Mouse (Mus musculus): ENCODE data around the gene Pds5b.

Gene Pds5b

DNA sequence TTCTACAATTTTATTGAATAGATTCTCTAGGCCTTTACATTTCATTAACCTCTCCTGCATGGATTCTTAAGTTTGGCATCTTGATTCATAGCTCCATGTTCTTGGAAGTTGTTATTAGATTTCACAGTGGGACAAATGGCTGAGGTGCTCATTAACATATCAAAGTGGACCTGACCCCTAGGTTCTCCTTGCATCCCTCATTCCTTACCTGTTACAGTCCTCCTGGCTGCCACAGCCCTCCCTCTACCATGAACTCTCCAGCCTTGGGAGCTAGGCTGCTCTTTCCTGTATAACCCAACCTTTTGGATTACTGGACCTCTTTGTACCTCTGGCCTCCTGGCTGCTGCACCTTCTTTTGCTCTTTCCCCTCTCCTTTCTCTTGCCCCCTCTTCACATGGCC, 99.5 kb downstream of the Pds5b start:
- CTCF ChIA-PET = interaction anchor here in 1 of 4 experiments (0.5 kb wide), 1 partner anchor 11 kb away, joined by 3 read pairs; no protein-coding TSS in a partner anchor
- POLR2A ChIA-PET = interaction anchor here in 1 of 4 experiments (1.2 to 1.5 kb wide), 2 partner anchors 17 to 98 kb away, joined by 3 to 5 read pairs; no protein-coding TSS in a partner anchor

DNA sequence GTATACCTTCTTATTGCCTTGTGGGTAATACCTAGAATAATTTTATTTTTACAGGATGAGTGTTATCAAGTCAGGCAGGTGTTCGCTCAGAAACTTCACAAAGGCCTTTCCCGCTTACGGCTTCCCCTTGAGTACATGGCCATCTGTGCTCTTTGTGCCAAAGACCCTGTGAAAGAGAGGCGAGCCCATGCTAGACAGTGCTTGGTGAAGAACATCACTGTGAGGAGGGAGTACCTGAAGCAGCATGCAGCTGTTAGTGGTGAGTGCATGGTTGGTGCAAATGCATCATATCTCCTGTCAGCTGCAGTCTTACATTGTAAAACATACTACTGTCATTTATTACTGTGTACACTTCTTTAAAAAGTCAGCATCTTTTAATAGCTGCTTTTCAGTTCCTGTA, 114.7 kb downstream of the Pds5b start:
- POLR2A ChIA-PET = interaction anchor here in 2 of 4 experiments (0.6 to 1.6 kb wide), 2 partner anchors 27 to 92 kb away, joined by 4 read pairs; no protein-coding TSS in a partner anchor
- CTCF ChIA-PET = interaction anchor here in 1 of 4 experiments (0.8 kb wide), 1 partner anchor 41 kb away, joined by 3 read pairs; no protein-coding TSS in a partner anchor

DNA sequence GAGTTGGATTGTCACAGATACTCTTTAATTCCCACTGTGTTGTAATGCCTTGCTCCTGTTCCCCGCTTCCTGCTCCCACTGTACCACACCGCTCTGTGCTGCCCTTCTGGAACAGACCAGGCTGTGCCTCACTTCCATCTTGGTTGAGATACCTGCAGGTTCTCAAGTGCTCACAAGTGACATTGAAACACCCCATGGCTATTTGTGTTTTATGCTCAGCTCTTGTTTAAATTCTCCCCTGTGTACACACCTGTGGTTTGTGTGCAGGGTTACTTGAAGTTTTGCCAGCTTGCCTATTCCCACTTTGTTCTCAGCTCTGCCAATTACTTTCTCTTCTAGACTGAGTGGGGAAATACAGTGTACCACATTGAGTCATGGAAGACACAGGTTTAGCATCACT, 115.5 kb downstream of the Pds5b start:
- CTCF ChIA-PET = interaction anchor here in 1 of 4 experiments (0.8 kb wide), 1 partner anchor 40 kb away, joined by 3 read pairs; no protein-coding TSS in a partner anchor
- POLR2A ChIA-PET = interaction anchor here in 2 of 4 experiments (0.6 to 1.6 kb wide), 2 partner anchors 26 to 93 kb away, joined by 4 read pairs; no protein-coding TSS in a partner anchor

DNA sequence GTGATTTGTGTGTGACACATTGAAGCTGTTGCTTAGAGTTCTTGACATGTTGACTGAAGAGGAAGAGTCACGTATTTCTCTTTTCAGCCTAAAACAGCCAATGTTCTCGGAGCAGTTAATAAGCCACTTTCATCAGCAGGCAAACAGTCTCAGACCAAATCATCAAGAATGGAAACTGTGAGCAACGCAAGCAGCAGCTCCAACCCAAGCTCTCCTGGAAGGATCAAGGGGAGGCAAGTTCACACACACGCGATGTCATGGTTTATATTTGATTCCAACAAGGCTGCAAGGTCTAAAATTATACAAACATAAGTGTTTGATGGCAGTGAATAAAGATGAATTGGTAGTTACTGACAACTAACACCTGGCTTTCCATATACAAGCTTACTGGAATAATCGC, 120.6 kb downstream of the Pds5b start:
- ChIA-PET POLR2A (interaction anchor here in 1 of 4 experiments (1.0 to 1.2 kb wide), 2 partner anchors 8 to 121 kb away, joined by 3 to 4 read pairs; partner anchors contain the start of gene Pds5b), CTCF (no interaction called here)

DNA sequence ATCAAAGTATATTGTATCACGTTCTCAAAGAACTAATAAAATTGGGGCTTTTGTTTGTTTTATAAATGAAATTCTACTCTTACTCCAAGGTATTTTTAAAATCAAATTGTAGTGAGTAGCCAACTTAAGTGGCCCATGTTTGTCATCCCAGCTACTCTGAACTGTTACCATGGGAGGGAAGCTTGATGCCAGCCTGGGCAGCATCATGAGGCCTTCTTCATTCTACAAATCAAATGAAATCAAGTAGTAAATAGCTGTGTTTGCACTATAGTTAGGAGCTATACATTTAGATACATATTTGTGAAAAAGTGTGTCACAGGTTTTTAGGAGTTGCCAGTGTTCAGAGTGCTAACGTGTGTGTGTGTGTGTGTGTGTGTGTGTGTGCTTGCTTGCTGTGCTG, 126.5 kb downstream of the Pds5b start:
- ChIA-PET POLR2A (interaction anchor here in 1 of 4 experiments (0.7 kb wide), 1 partner anchor 43 kb away, joined by 3 read pairs; no protein-coding TSS in a partner anchor), CTCF (interaction anchor here in 1 of 4 experiments (0.6 kb wide), 1 partner anchor 127 kb away, joined by 6 read pairs; the partner anchor contains the start of gene Pds5b)

DNA sequence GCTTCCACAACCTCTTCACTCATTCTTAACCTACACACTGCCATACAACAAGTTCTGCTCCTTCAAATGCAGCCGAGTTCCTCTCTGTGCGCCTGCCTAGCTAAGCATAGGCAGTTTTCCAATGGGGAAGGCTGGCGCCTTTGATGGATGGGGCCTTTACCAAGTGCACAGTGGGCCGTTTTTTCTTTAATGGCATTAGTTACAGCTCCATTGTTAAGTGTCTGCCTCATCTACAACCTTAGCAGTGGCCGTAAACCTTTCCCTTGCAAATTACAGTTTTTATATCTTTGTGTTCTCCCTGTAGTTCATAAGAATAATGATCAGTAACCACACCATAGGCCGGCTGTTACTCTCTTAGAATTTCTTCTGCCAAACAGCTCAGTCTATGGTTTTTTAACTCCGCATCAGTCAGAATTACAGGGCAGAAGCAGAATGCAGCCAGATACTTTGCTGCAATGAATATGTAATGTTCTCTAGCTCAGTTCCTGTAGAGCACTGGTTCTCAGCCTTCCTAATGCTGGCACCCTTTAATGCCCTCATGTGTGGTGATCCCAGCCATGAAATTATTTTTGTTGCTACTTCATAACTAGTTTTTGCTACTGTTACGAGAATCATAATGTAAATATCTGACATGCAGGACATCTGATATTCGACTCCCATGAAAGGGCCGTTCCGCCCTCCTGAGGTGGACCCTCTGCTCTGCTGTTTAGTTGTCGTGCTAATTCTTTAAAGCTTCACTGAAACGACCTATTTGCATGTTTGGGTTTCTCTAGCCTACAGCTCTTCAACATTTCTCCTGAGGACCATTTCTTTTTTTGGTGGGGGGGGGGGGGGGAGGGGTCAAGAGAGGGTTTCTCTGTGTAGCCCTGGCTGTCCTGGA, 140.8 kb downstream of the Pds5b start:
- POLR2A ChIA-PET = interaction anchor here in 3 of 4 experiments (0.6 to 1.8 kb wide), 9 partner anchors 9 to 165 kb away, joined by 3 to 9 read pairs (median 4); no protein-coding TSS in a partner anchor

DNA sequence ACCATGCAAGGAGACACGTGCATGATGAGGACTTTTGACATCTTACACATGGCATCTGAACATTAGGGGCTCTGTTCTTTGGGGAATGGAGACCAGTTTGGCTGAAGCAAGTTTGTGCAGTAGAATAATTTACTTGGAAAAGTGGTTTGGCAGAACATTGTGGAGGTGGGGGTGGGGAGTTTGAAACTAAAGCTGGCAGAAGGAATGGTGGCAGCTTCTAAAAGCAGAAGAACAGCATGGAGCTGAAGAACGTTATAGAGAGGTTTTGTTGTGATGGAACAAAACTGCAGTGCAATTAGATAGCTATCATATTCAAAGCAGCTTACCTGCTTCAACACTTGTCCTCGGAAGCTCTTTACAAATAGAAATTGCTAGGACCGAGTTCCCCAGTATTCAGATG, 141.9 kb downstream of the Pds5b start:
- ChIA-PET CTCF (interaction anchor here in 1 of 4 experiments (0.5 kb wide), 1 partner anchor 58 kb away, joined by 4 read pairs; no protein-coding TSS in a partner anchor), POLR2A (interaction anchor here in 3 of 4 experiments (1.0 to 1.8 kb wide), 4 partner anchors 8 to 26 kb away, joined by 3 to 4 read pairs (median 3); no protein-coding TSS in a partner anchor)

More for the DNA sequence above, 140.8 kb downstream of the Pds5b start:
- CTCF ChIA-PET = interaction anchor here in 1 of 4 experiments (0.6 kb wide), 1 partner anchor 20 kb away, joined by 4 read pairs; no protein-coding TSS in a partner anchor

DNA sequence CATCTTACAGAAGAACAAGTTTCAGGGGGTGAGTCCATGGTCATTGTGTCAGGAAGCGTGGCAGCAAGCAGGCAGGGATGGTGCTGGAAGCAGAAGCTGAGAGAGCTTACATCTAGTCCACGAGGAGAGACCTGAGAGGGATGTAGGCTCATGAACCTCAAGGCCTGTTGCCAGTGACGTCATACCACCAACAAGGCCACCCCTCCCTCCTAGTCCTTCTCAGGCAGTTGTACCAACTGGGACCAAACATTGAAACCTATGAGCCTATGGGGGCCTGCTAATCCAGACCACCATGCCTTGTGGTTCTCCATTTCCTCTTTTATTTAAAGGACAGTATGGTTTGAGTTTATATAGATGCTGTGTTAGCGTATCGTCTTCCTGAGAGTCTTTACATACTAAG, 143.2 kb downstream of the Pds5b start:
- ChIA-PET CTCF (no interaction called here), POLR2A (no interaction called here)

DNA sequence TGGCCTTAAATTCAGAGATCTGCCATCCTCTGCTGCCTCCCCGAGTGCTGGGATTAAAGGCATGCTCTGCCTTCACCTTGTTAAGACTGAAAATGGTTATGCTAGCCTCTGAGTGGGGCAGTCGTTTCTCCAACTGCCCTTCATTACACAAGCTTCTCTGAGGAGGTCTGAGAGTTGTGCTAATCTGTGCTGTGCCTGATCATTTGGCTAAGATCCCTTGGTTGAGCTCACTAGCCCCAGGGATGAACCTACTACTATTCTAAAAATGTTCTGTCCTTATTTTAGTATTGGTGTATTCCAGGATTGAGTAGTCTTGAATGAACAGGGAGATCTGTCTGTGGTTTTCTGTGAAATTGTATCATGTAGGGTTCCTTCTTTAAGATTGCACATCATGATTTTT, 144.5 kb downstream of the Pds5b start:
- CTCF ChIA-PET = no interaction called here
- POLR2A ChIA-PET = no interaction called here

DNA sequence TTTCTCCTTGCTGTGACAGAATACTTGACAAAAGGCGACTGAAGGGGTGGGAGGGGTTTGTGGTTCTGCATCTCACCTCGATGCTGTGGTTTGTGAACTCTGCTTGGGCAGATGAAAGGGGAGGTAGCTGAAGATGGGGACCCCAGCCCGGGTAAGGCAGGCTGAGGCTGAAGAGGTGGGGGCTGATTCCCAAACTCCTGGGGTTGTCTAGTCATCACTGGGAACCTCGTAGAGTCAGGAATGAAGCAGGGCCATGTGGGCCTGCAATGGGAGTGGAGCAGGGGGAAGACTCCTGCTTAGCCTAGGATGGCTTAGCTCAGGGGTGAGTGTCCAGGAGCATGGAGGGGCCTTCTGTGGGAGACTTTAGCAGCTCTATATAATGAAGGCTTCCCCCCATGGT, 145.3 kb downstream of the Pds5b start:
- CTCF ChIA-PET = no interaction called here
- POLR2A ChIA-PET = no interaction called here

DNA sequence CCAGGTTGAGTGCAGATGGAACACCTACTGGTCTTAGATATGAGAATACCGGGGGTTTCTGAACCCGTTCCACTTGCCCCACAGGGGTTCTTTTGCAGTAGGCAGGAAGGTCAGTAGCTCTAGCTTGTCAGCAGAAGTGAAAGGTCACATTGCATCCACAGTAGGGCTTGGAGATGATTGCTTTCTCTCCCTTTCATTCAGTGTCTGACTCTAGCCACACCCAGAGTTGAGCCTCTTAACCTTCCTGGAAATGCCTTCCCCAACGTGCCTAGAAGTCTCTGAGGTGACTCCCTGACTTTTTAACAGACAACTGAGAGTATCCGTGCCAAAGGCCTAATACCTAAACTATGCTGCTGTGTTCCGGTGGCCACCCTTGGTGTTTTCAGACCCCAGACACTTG, 146.0 kb downstream of the Pds5b start:
- CTCF ChIA-PET = interaction anchor here in 1 of 4 experiments (1.1 kb wide), 1 partner anchor 11 kb away, joined by 3 read pairs; no protein-coding TSS in a partner anchor
- POLR2A ChIA-PET = no interaction called here

DNA sequence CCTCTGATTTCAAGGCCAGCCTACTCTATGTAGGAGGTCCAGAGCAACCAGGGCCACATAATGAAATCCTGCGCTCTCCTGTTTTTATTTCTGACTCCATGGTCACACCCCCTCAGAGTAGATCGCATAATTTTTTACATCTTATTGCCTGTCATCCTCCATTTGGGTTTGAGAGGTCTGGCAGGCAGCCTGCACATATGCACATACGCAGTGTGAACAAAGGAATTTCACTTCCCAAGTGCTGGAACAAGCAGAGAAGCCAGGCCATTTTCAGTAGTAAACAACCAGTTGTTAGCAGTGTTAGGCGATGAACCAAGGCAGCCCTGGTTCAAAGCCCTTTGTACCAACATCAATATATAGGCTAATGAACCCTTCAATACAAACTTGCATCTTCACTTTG, 147.6 kb downstream of the Pds5b start:
- ChIA-PET POLR2A (interaction anchor here in 1 of 4 experiments (0.7 kb wide), 1 partner anchor 14 kb away, joined by 3 read pairs; no protein-coding TSS in a partner anchor), CTCF (no interaction called here)

DNA sequence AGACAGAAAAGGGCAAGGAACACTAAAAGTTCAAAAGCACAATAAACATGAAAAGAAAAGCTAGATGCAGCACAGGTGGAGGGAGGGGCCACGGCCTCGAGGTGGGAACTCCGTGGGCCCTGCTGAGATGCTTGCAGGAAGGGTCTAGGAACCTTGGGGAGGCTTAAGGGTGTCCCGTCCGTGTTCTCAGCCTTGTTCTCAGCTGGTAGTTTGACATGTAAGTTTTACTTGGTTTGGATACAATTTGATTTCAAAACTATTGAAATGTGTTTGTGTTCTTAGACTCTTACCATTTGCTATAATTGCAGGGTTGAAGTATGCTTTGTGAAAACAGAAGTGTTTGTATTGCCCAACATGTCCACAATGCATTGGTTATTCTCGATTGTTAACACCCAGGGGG, 149.2 kb downstream of the Pds5b start:
- POLR2A ChIA-PET = interaction anchor here in 1 of 4 experiments (1.1 to 1.6 kb wide), 2 partner anchors 18 to 50 kb away, joined by 3 to 5 read pairs; no protein-coding TSS in a partner anchor
- CTCF ChIA-PET = no interaction called here

DNA sequence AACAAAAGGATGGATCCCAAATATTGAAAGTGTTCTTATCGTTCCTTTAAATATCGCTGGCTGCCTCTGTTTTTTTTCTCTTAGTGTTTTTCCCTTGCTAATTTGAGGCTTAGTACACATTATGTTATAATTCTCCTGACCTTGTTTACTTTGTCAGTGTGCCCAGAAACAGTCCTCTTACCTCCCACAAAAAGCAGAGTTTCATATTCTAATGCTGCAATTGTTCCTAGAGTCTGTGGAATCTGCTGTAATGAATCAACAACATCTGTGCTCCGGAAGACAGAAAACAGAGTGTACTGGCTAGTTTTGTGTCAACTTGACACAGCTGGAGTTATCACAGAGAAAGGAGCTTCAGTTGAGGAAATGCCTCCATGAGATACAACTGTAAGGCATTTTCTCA, 149.8 kb downstream of the Pds5b start:
- POLR2A ChIA-PET = no interaction called here
- CTCF ChIA-PET = no interaction called here

DNA sequence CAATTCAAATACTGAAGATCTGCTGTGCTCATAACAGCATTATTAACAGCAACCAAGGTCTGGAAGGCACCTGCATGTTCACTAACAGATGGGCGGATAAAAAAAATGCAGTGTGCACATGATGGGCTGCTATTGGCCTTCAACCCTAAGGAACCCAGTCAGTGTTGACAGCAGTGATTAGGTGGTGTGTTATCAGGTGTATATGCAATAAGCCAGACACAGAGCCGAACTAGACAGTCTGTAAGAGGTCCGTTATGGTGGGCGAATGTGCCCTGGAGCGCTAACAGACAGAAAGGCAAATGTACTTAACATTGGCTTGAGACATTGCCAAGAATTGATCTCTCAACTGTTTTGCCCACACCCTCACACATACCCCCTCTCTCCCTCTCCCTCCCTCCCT, 156.0 kb downstream of the Pds5b start:
- POLR2A ChIA-PET = interaction anchor here in 2 of 4 experiments (1.8 to 2.5 kb wide), 3 partner anchors 11 to 17 kb away, joined by 6 to 13 read pairs (median 11); no protein-coding TSS in a partner anchor
- CTCF ChIA-PET = interaction anchor here (0.6 to 2.8 kb wide), 11 partner anchors 10 to 205 kb away, joined by 3 to 11 read pairs (median 4); no protein-coding TSS in a partner anchor

DNA sequence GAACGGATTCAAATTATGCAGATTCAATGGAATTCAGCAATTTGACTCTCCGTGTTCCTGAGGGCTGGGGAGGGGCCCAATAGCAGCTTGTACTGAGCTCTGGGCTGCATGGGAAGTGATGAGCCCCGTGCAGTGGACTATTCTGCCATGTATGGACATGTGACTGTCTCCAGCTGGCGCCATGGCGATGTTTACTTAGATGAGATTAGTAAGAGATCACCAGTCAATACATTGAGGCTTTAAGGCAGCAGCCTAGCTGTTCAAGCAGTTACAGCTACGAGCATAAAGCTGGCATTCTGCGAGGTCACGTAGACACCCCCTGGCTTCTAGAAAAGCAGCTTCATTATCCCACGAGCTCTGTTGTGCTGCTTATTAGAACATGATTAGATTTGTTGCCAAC, 157.2 kb downstream of the Pds5b start:
- CTCF ChIA-PET = interaction anchor here in 2 of 4 experiments (0.5 to 0.9 kb wide), 2 partner anchors 10 to 11 kb away, joined by 3 to 6 read pairs; no protein-coding TSS in a partner anchor

DNA sequence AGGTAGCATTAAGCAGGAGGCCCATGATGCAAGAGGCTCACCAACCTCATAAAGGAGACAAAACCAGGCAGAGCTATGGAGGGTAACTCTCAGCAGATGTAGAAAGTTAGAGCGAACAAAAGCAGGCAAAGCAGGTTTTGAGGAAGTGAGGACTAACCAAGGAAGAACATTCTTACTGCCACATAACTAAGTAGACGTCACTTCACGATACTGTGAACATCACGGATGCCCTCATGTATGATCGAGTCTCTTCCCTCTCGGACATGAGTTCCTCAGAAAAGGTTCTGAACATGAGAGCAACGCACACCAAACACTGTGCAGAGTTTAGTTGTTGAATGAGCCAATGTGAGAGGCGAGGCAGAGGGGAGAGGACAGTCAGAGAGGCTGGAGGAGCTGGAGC, 163.2 kb downstream of the Pds5b start:
- POLR2A ChIA-PET = no interaction called here

More for the DNA sequence above, 157.2 kb downstream of the Pds5b start:
- POLR2A ChIA-PET = interaction anchor here in 3 of 4 experiments (0.6 to 1.8 kb wide), 5 partner anchors 9 to 165 kb away, joined by 3 to 11 read pairs (median 3); no protein-coding TSS in a partner anchor

DNA sequence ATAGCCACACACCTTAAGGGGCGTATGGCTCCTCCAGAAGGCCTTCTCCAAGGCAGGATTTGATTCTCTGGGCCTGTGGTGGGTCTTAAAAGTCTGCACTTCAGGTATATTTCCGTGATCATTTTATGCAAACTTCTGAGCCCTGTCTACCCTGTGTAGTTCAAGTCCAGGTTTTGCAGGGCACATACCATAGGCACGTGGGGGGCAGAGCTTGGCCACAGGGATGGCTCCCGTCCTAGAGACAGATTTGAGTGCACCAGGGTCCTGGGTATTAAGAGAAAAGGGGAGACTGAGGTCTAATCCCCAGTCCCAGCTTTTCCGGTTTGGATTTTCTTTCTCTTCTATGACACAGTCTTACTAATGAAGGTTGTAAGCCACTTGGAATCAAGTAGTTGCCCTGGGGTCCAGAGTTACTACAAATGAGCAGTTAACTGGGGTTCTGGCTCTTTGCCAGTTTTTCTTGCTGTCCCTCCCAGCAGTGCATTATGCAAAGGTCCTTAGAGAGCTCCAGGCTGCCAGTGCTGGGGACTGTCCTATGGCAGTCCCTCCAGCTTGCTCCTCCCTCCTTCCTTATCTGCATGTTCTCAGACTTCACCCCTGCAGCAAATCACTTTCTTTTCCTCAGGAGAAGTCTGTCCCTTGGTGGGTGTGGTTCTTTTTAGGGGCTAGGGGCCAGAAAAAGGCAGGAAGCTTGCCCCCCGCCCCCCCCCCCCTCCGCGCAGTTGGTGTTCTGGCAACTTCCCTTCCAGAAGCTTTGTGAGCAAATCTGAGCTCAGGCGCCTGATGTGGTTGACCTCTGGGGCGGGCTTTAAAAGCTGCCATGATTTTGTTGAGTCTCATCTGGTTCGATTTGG, 166.4 kb downstream of the Pds5b start:
- POLR2A ChIA-PET = interaction anchor here (0.6 to 2.8 kb wide), 38 partner anchors 9 to 757 kb away, joined by 3 to 16 read pairs (median 4); partner anchors contain the start of gene N4bp2l2 (in 1 of the 4)
- CTCF ChIA-PET = interaction anchor here (0.6 to 2.3 kb wide), 13 partner anchors 11 to 826 kb away, joined by 3 to 11 read pairs (median 3); partner anchors contain the start of gene Pds5b (in 2 of the 4)

More for the DNA sequence above, 163.2 kb downstream of the Pds5b start:
- CTCF ChIA-PET = no interaction called here

All from embryonic stem cell, embryonic (primary cell).